Mouse (Mus musculus) ES-CJ7 (cell line): Measurements from ENCODE around the gene Cdkn2c.
"Not testable (repeated sequence)": the region's sequence is repeated elsewhere in the genome, so short reads cannot be mapped to it uniquely, and the experiment has no call there.

ENCODE experiments used
- DNase-seq: peaks from one replicate; pipeline ENCODE4 v3.0.0; 2011; ENCODE audit warnings: low read depth, low spot score

Gene Cdkn2c

DNA sequence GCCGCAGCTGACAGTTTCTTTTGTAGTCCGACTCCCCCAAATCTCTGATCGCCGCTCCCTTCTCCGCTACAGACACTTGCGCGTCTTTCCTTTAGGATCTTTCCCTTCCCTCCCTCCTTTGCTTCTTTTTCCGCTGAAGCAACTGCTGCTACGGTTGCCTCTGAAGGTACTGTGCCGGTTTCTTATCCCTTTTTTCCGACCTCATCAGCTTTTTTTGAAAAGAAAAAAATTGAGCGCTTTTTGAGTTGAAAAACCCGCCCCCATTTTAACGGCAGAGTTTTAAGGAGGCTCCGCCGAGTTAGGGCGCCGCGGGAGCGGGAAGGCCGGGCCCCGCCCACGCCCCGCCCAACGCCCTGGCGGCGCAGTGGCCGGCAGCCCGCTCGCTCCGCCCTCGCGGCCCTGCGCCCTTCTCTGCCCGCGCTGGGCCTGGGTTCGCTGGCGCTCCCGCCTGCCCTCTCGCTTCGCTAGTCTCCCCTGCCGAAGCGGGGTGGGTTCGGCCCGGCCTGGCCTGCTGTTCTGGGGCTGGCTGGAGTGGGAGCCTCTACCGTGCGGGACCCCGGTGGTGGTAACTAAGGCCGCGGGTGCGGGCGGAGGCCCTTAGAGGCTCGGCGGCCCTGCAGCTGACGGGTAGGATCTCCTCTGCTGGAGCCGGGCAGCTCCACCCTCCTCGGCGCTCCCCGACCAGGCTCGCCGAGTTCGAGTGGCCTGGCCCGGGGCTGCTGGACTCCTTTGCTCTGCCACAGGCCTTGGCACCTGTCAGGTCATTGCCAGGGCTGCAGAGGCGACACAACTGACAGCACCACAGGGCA is at the start of gene Cdkn2c:
Gene Cdkn2c, minus strand, starts transcription at position 729 of the 809 bp plus-strand sequence.
- peak; percentile 65 for DNase-seq

- no peak for DNase-seq
These were observed 38.4 kb upstream of the Cdkn2c start for GRCm38 (mm10) chr4:109705349-109705748.

- no peak for DNase-seq
These were observed 36.6 kb upstream of the Cdkn2c start for GRCm38 (mm10) chr4:109703568-109703967.

- not testable (repeated sequence) for DNase-seq
These were observed 33.7 kb upstream of the Cdkn2c start for GRCm38 (mm10) chr4:109700727-109701126.

GRCm38 (mm10) chr4:109692674-109693073 is 25.7 kb upstream of the Cdkn2c start:
- no peak for DNase-seq

DNA sequence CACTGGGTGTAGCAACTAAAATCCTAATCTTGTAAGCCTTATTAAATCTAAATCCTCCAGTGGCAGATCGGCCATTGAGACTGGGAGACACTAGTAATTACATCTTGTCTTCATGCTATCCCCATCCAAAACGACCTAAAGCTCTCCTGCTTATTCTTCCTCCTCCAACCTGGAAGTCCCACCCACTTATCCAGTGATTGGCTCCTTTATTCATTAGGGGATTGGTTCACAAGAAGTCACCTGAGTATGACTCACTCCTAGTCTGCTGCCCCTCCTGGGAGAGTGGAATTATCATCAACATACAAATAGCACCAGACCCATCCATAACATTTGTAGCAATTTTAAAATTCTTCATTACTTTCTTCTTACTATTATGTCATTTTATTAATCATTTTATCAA is 16.6 kb upstream of the Cdkn2c start:
- DNase-seq, result peak; percentile 35

DNA sequence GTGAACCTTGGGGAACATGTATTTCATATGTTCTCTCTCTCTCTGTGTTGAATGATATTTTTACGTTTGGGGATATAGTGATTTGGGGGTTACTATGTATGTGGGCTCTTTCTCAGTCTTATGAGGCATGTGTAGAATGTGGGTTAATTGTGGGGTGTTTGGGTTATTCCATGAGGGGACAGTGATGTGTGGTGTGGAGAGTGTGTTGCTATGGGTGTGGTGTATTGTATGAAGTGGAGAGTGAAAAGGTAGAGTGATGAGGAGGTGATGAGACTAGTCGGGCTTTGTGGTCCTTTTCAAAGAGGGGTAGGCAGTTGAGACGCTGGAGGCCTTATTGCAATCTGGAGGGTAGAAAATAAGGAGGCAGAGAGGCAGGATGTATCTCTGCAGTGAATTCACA is 10.2 kb upstream of the Cdkn2c start:
- DNase-seq, result no peak

GRCm38 (mm10) chr4:109676218-109677215 is 9.5 kb upstream of the Cdkn2c start, which contains the start of gene Faf1:
Gene Faf1, plus strand, starts transcription at chr4:109676588.
- peak; percentile 98 for DNase-seq

GRCm38 (mm10) chr4:109674097-109674496 is 7.1 kb upstream of the Cdkn2c start:
- DNase-seq, result no peak

GRCm38 (mm10) chr4:109671941-109672340 is 5.0 kb upstream of the Cdkn2c start:
- DNase-seq, result peak; percentile 40

DNA sequence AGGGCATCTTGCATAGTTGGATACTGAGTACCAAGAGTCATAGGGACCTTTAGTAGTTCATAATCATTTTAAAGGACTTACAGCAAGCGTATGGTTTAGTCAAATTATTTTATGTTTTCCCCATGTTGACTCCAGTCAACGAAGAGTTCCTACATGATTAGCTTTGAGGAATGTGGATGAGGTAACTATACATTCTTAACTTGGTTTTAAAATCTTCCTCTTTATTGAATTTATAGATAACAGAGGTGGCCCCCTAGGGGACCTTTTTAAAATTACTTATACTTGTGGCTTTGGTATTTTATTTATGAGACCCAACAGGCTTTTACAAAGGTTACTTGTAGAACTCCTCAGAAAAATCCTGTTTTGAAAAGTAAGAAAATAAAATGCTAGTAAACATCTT is 3.2 kb upstream of the Cdkn2c start:
- DNase-seq, result no peak

DNA sequence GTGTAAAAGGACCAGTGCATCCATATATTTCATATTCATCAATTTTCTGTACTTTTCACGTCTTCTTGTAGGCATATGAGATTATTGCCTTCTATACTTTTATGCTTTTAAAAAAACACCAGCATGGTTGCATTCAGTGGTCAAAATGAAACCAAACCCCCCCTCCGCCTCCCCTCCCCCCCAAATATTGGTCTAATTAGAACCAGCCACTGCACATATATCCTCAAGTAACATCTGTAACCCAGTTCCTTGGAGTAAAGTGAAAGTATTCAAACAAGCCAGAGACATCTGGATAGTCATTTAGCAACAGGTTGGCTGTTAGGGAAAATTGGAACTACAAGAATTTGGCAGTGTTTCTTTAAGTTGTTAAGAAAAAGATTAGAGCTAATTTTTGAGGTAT is 529 bp upstream of the Cdkn2c start:
- no peak for DNase-seq

- peak; percentile 47 for DNase-seq
These were observed 968 bp downstream of the Cdkn2c start for GRCm38 (mm10) chr4:109665982-109666460.

GRCm38 (mm10) chr4:109665101-109665981 is 1.6 kb downstream of the Cdkn2c start:
- DNase-seq, result peak; percentile 69

DNA sequence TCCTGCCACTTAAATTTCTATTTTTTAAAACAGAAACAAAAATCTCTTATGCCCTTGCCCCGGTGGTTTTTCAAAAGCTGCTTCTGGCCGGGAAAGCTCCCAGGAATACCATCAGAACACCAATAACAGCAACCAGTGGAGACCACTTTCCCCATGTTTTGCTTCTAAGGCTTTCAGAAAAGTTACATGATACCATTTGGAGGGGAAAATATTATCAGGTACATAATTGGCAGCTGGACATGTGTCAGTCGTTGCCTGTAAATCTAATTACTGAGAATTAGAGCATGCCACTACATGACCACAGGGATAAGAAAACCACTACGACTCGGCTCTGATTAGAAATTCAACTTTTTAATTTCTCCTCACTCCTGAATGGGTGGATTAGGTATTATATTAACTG is 2.9 kb downstream of the Cdkn2c start:
- no peak for DNase-seq

DNA sequence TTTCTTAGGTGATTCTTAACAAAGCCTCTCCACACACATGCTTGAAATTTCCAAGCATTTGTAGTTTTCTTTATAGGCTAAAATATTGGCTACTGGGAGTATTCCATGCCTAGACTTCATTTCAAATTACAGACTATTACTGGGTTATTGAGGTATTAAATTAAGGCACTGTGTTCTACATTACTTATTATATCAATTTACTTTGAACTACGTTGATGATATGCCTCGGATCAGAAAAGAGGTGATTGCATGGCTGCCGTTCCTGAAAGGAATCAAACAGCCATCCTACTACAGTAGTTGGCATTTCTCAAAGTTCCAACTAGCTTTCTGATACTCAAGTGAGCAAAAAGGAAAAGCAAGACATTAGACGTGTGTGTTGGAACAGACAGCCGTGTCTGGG is 4.7 kb downstream of the Cdkn2c start:
- no peak for DNase-seq

GRCm38 (mm10) chr4:109661183-109661582 is 5.8 kb downstream of the Cdkn2c start:
- no peak for DNase-seq

DNA sequence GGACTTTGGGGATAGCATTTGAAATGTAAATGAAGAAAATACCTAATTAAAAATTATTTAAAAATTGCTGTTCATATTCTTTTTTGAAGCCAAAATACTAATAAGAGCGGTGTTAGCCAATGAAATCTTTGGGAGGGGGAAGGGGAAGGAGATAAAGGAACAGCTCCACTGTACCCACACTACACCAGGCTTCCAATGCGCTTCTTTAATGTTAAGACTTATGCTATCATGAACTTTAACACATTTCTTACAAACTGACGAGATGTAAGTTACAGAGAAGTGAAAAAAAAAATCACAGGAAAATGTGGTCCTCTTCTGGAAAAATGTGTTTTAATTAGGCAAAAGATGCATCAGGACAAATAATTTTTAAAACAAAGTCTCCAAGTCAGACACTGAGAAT is 6.4 kb downstream of the Cdkn2c start:
- no peak for DNase-seq

- no peak for DNase-seq
These were observed 7.4 kb downstream of the Cdkn2c start for GRCm38 (mm10) chr4:109659571-109659970.

DNA sequence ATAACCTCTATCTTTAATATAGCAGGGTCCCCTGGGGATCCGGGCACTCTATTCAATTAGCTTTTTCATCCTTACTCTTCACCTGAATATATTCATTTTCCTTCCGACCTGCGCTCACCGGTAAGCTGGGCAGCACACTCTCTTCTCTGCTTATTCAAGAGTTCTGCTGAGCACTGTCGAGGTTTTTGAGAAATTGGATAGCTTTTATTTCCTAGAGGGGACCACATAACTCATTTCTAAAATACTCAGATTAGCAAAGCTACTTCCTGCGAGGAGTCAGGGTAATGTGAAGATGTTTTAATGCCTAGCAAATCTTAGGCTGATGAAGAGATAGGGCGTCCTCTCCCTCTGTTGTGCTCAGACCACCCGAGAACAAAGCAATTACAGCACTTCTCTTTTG is 8.2 kb downstream of the Cdkn2c start:
- DNase-seq, result no peak

GRCm38 (mm10) chr4:109657851-109658500 is 9.0 kb downstream of the Cdkn2c start:
- peak; percentile 42 for DNase-seq
